Mouse (Mus musculus): Measurements from ENCODE around the gene Pacs1. TPM values are rescaled to one million over a fixed set of nuclear protein-coding genes. Genes with fewer than 3 reads are reported as not detected.
"Not testable (repeated sequence)": the region's sequence is repeated elsewhere in the genome, so short reads cannot be mapped to it uniquely, and the experiment has no call there.

The Pacs1 gene
- polyA plus RNA-seq, 1 experiment from 2014 or later = 29.3 TPM

DNA sequence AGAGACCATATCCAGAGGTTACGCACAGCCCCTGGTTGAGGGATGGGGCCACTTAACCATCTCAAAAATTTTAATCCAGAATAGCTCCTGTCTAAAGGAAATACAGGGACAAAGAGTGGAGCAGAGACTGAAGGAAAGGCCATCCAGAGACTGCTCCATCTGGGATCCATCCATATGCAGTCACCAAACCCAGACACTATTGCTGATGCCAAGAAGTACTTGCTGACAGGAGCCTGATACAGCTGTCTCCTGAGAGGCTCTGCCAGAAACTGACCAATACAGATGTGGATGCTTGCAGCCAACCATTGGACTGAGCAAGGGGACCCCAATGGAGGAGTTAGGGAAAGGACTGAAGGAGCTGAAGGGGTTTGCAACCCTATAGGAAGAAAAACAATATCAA, 35.9 kb downstream of the Pacs1 start:
- not testable (repeated sequence) for H3K36me3 ChIP-seq (ENCODE audit: control insufficient read depth, insufficient read depth, low read length); ATAC-seq (ENCODE audit: insufficient number of reproducible peaks, low FRiP score, low TSS enrichment, low read depth); H3K4me1 ChIP-seq (ENCODE audit: control insufficient read depth, insufficient read depth, low read length); H3K27me3 ChIP-seq (ENCODE audit: control insufficient read depth, insufficient read depth, low read length); H3K4me3 ChIP-seq (ENCODE audit: low read depth, low read length); H3K4me2 ChIP-seq (ENCODE audit: low read depth, severe bottlenecking); H3K9ac ChIP-seq (ENCODE audit: low read length); H3K9me3 ChIP-seq (ENCODE audit: control insufficient read depth, low read length); H3K27ac ChIP-seq (replicated peaks; ENCODE audit: low read depth, low read length); DNase-seq (ENCODE audit: low spot score)
- 95% methylated on average over 1 of the region's 1 CpGs for WGBS

DNA sequence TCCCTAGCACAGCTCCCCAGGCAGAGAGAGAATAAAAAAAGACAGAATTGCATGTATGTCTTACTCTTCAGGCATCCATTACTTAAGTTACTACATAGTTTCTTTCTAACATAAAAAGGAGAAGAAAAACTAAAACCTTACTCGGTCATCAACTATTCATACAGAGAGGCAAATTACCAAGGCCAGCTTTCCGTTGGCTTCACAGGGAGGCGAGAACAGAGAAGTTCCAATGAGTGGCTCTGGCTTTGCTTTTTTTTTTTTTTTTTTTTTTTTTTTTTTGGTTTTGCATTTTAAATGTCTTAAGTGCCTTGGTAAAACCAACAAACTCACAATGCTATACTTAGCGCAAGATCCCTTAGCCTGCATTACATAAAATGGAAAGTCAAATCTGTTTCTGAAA, 40.2 kb downstream of the Pacs1 start:
- Histone ChIP-seq H3K27ac (replicated peaks; ENCODE audit: low read depth, low read length) (no peak overlapping the region), H3K4me2 (ENCODE audit: low read depth, severe bottlenecking) (no peak overlapping the region), H3K9ac (ENCODE audit: low read length) (no peak overlapping the region), H3K4me1 (ENCODE audit: control insufficient read depth, insufficient read depth, low read length) (no peaks in the 10 kb centered on the region), H3K27me3 (ENCODE audit: control insufficient read depth, insufficient read depth, low read length) (no peaks in the 10 kb centered on the region), H3K9me3 (ENCODE audit: control insufficient read depth, low read length) (no peaks in the 10 kb centered on the region), H3K36me3 (ENCODE audit: control insufficient read depth, insufficient read depth, low read length) (no peaks in the 10 kb centered on the region), H3K4me3 (ENCODE audit: low read depth, low read length) (no peak overlapping the region)
- 89% methylated on average over 4 of the region's 4 CpGs for WGBS
- ATAC-seq (ENCODE audit: insufficient number of reproducible peaks, low FRiP score, low TSS enrichment, low read depth) (no peak), DNase-seq (ENCODE audit: low spot score) (no peak)

DNA sequence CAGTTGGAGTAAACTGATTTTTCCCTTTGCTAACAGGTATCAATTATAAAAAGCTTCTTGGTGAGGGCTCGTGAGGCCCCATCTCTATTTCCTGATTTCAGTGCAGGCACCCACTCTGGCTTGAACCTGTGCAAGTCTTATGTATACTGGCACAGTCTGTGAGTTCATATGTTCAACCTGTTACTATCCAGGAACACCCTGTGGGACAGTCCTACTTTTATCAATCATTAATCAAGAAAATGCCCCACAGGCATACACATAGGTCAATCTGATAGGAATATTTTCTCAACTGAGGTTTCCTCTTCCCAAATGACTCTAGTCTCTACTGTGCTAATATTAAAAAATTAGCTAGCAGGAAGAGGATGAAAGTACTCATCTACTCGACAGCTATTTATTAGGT, 42.8 kb downstream of the Pacs1 start:
- H3K27ac ChIP-seq (replicated peaks; ENCODE audit: low read depth, low read length) = no peak overlapping the region
- no peak overlapping the region for H3K4me2 ChIP-seq (ENCODE audit: low read depth, severe bottlenecking)
- 89% methylated on average over 2 of the region's 2 CpGs for WGBS
- no peaks in the 10 kb centered on the region for H3K36me3 ChIP-seq (ENCODE audit: control insufficient read depth, insufficient read depth, low read length)
- no peaks in the 10 kb centered on the region for H3K4me1 ChIP-seq (ENCODE audit: control insufficient read depth, insufficient read depth, low read length)
- no peak overlapping the region for H3K4me3 ChIP-seq (ENCODE audit: low read depth, low read length)
- no peaks in the 10 kb centered on the region for H3K27me3 ChIP-seq (ENCODE audit: control insufficient read depth, insufficient read depth, low read length)
- no peak for ATAC-seq (ENCODE audit: insufficient number of reproducible peaks, low FRiP score, low TSS enrichment, low read depth)
- H3K9ac ChIP-seq (ENCODE audit: low read length) = no peak overlapping the region
- DNase-seq (ENCODE audit: low spot score) = no peak
- H3K9me3 ChIP-seq (ENCODE audit: control insufficient read depth, low read length) = no peaks in the 10 kb centered on the region

DNA sequence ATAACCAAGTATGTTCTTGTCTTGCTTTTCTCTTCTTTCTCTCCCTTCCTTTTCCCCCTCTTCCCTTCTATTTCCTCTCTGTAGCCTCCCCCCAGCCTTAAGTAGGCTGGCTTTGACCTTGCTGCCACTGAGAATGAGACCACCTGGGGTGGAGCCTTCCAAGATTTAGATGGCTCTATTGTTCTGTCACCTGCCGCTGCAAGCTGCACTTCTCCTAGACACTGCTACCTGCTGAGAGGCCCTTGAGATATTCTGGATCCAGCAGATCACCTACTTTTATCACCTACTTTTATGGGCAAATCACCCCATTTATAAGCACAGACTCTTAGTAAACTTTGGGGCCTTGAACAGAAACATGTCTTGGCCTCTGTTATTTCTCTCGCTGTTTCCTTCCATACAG, 48.3 kb downstream of the Pacs1 start:
- DNase-seq (ENCODE audit: low spot score) = no peak

DNA sequence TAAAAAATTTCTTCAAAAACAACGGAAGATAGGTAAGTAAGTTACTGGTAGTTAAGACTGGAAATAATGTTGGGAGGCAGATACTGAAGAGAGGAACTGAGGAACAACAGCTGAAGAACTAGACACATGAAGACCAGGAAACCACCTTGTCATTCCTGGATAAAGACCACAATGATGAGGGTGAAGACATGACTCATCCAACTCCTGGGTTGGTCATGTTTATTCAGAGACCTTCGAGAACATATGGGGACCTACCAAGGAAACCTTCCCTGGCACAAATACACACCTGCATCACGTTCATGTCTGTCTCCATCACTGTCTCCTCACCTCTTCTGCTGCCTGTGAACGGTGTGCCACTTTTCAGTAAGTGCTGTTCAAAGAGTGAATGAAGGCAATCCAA, 48.8 kb downstream of the Pacs1 start:
- no peak for DNase-seq (ENCODE audit: low spot score)
- H3K27me3 ChIP-seq (ENCODE audit: control insufficient read depth, insufficient read depth, low read length) = no peaks in the 10 kb centered on the region

More for the DNA sequence above, 48.3 kb downstream of the Pacs1 start:
- Histone ChIP-seq H3K9ac (ENCODE audit: low read length) (no peak overlapping the region), H3K4me1 (ENCODE audit: control insufficient read depth, insufficient read depth, low read length) (no peaks in the 10 kb centered on the region), H3K4me2 (ENCODE audit: low read depth, severe bottlenecking) (no peak overlapping the region), H3K27ac (replicated peaks; ENCODE audit: low read depth, low read length) (no peak overlapping the region), H3K27me3 (ENCODE audit: control insufficient read depth, insufficient read depth, low read length) (no peaks in the 10 kb centered on the region), H3K4me3 (ENCODE audit: low read depth, low read length) (no peak overlapping the region), H3K36me3 (ENCODE audit: control insufficient read depth, insufficient read depth, low read length) (no peaks in the 10 kb centered on the region), H3K9me3 (ENCODE audit: control insufficient read depth, low read length) (no peaks in the 10 kb centered on the region)
- 63% methylated on average over 2 of the region's 2 CpGs for WGBS
- ATAC-seq (ENCODE audit: insufficient number of reproducible peaks, low FRiP score, low TSS enrichment, low read depth) = no peak

DNA sequence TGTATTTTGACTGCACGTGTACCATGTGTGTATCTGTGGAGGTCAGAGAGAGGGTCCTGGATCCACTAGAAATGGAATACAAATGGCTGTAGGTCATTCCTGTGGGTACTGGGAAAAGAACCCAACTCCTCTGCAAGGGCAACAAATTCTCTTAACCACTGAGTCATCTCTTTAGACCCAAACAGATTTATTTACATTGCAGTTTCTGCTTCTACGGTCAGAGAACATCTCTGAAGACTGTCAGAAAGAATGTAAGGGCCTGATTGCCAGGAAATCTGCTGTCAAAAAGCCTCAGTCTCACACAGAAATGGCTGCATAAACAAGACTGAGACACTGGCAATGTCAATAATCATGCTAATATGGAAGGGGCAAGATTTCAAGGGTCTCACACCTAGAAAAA, 51.0 kb downstream of the Pacs1 start:
- H3K9ac ChIP-seq (ENCODE audit: low read length) = no peak overlapping the region
- H3K9me3 ChIP-seq (ENCODE audit: control insufficient read depth, low read length) = no peaks in the 10 kb centered on the region
- WGBS = 82% methylated on average over 2 of the region's 2 CpGs
- no peaks in the 10 kb centered on the region for H3K4me1 ChIP-seq (ENCODE audit: control insufficient read depth, insufficient read depth, low read length)
- no peaks in the 10 kb centered on the region for H3K27me3 ChIP-seq (ENCODE audit: control insufficient read depth, insufficient read depth, low read length)
- H3K4me3 ChIP-seq (ENCODE audit: low read depth, low read length) = no peak overlapping the region
- no peak for DNase-seq (ENCODE audit: low spot score)
- no peak overlapping the region for H3K4me2 ChIP-seq (ENCODE audit: low read depth, severe bottlenecking)
- no peak for ATAC-seq (ENCODE audit: insufficient number of reproducible peaks, low FRiP score, low TSS enrichment, low read depth)
- H3K27ac ChIP-seq (replicated peaks; ENCODE audit: low read depth, low read length) = no peak overlapping the region
- H3K36me3 ChIP-seq (ENCODE audit: control insufficient read depth, insufficient read depth, low read length) = no peaks in the 10 kb centered on the region

More for the DNA sequence above, 48.8 kb downstream of the Pacs1 start:
- WGBS = 85% methylated on average over 4 of the region's 4 CpGs
- Histone ChIP-seq H3K4me1 (ENCODE audit: control insufficient read depth, insufficient read depth, low read length) (no peaks in the 10 kb centered on the region), H3K4me2 (ENCODE audit: low read depth, severe bottlenecking) (no peak overlapping the region), H3K4me3 (ENCODE audit: low read depth, low read length) (no peak overlapping the region), H3K27ac (replicated peaks; ENCODE audit: low read depth, low read length) (no peak overlapping the region), H3K9ac (ENCODE audit: low read length) (no peak overlapping the region), H3K36me3 (ENCODE audit: control insufficient read depth, insufficient read depth, low read length) (no peaks in the 10 kb centered on the region), H3K9me3 (ENCODE audit: control insufficient read depth, low read length) (no peaks in the 10 kb centered on the region)
- no peak for ATAC-seq (ENCODE audit: insufficient number of reproducible peaks, low FRiP score, low TSS enrichment, low read depth)

DNA sequence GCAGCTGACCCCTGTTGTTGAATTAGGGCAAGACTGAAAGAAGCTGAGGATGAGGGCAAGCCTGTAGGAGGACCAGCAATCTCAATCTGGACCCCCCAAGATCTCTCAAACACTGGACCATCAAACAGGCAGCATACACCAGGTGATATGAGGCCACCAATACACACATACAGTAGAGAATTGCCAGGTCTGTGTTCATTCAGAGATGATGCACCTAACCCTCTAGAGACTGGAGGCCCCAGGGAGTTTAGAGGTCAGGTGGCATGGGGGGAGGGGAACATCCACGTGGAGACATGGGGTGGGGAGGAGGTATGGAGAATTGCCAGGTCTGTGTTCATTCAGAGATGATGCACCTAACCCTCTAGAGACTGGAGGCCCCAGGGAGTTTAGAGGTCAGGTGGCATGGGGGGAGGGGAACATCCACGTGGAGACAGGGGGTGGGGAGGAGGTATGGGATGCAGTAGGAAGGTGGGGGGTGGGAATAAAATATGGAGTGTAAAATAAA, 51.6 kb downstream of the Pacs1 start:
- not testable (repeated sequence) for H3K36me3 ChIP-seq (ENCODE audit: control insufficient read depth, insufficient read depth, low read length); H3K9ac ChIP-seq (ENCODE audit: low read length); ATAC-seq (ENCODE audit: insufficient number of reproducible peaks, low FRiP score, low TSS enrichment, low read depth); H3K4me2 ChIP-seq (ENCODE audit: low read depth, severe bottlenecking); H3K4me1 ChIP-seq (ENCODE audit: control insufficient read depth, insufficient read depth, low read length); H3K27ac ChIP-seq (replicated peaks; ENCODE audit: low read depth, low read length); H3K27me3 ChIP-seq (ENCODE audit: control insufficient read depth, insufficient read depth, low read length); H3K4me3 ChIP-seq (ENCODE audit: low read depth, low read length); H3K9me3 ChIP-seq (ENCODE audit: control insufficient read depth, low read length); DNase-seq (ENCODE audit: low spot score)
- WGBS = 31% methylated on average over 2 of the region's 2 CpGs

DNA sequence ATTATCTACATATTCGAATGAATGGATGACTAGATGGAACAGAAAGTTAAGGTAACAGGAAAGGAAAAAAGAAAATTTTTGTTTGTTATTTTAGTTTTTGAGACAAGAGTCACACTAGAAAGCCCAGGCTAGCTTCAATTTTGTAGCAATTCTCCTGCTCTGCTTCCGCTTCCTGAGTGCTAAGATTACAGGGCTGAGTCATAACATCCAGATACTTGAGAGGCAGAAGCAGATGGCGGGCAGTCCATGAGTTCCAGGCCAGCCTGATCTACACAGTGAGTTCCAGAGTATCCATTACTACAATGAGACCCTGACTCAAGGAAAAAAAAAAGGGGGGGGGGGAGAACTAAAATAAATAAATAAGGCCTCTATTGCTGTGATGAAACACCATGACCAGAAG, 52.5 kb downstream of the Pacs1 start:
- H3K9me3 ChIP-seq (ENCODE audit: control insufficient read depth, low read length) = no peaks in the 10 kb centered on the region
- DNase-seq (ENCODE audit: low spot score) (no peak), ATAC-seq (ENCODE audit: insufficient number of reproducible peaks, low FRiP score, low TSS enrichment, low read depth) (no peak)
- 89% methylated on average over 3 of the region's 3 CpGs for WGBS
- H3K27ac ChIP-seq (replicated peaks; ENCODE audit: low read depth, low read length) = no peak overlapping the region
- H3K9ac ChIP-seq (ENCODE audit: low read length) = no peak overlapping the region
- no peak overlapping the region for H3K4me2 ChIP-seq (ENCODE audit: low read depth, severe bottlenecking)
- H3K36me3 ChIP-seq (ENCODE audit: control insufficient read depth, insufficient read depth, low read length) = no peaks in the 10 kb centered on the region
- no peak overlapping the region for H3K4me3 ChIP-seq (ENCODE audit: low read depth, low read length)
- no peaks in the 10 kb centered on the region for H3K27me3 ChIP-seq (ENCODE audit: control insufficient read depth, insufficient read depth, low read length)
- no peaks in the 10 kb centered on the region for H3K4me1 ChIP-seq (ENCODE audit: control insufficient read depth, insufficient read depth, low read length)

DNA sequence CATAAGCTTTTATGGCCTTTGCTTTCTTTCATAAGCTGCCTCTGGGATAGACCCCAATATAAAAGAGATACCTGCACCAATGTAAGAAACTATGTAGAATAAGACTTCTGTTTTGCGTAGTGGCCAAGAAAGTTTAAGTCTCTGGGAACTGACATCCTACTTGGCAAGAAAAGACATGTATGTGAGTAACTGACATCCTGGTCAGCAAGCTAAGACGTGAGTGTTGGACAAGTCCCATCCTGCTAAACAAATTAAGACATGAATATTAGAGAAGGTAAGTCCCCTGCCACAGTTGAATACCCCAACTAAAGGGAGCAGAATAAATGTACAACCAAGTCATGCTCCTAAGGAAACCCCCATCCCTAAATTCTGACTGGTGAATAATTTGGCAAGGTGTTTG, 71.2 kb downstream of the Pacs1 start:
- H3K27me3 ChIP-seq (ENCODE audit: control insufficient read depth, insufficient read depth, low read length) = no peaks in the 10 kb centered on the region
- H3K27ac ChIP-seq (replicated peaks; ENCODE audit: low read depth, low read length) = no peak overlapping the region
- 87% methylated on average over 2 of the region's 2 CpGs for WGBS
- no peaks in the 10 kb centered on the region for H3K36me3 ChIP-seq (ENCODE audit: control insufficient read depth, insufficient read depth, low read length)
- ATAC-seq (ENCODE audit: insufficient number of reproducible peaks, low FRiP score, low TSS enrichment, low read depth) (no peak), DNase-seq (ENCODE audit: low spot score) (no peak)
- H3K4me1 ChIP-seq (ENCODE audit: control insufficient read depth, insufficient read depth, low read length) = no peaks in the 10 kb centered on the region
- H3K9ac ChIP-seq (ENCODE audit: low read length) = no peak overlapping the region
- H3K4me3 ChIP-seq (ENCODE audit: low read depth, low read length) = no peak overlapping the region
- no peak overlapping the region for H3K4me2 ChIP-seq (ENCODE audit: low read depth, severe bottlenecking)
- no peaks in the 10 kb centered on the region for H3K9me3 ChIP-seq (ENCODE audit: control insufficient read depth, low read length)
